Mouse (Mus musculus) brain, embryonic 14.5 days (tissue): ENCODE results near the gene Grid2ip.

Source experiments
- CTCF ChIP-seq: fragments of 200-500 bp; IDR thresholded peaks from 2 replicates; pipeline ENCODE4 v1.5.1; 2012; ENCODE audit warnings: inconsistent platforms, mild to moderate bottlenecking, moderate library complexity, borderline replicate concordance; ENCODE audit not compliant: insufficient read depth, insufficient read length; ENCODE audit errors: extremely low read depth
- POLR2A ChIP-seq: fragments of 200-500 bp; IDR thresholded peaks from 2 replicates; pipeline ENCODE4 v1.6.1; 2012; ENCODE audit warnings: mild to moderate bottlenecking, inconsistent platforms, borderline replicate concordance; ENCODE audit not compliant: poor library complexity, insufficient read depth, insufficient read length, severe bottlenecking; ENCODE audit errors: extremely low read depth

DNA sequence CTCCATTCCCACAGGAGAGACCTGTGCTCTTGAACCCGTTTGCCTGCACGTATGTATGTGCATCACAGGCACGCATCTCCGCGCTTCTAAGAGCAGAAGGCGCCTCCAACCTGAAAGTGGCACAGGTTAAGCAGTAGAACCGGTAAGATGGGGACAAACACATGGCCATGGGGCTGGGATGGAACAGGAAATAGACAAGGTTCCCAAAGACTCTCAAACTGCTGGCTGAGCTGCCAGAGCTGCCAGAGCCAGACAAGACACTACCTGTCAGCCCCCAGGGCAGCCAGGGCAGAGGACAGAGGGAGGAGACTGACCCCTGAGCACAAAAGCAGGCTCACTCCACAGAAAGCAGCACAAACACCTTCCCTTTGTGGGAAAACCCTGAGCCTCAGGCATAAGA, 47.2 kb upstream of the Grid2ip start:
- TF ChIP-seq CTCF (no peak), POLR2A (no peak)
